Mouse (Mus musculus): ENCODE measurements around the gene Mrpl53. TPM values are rescaled to one million over a fixed set of nuclear protein-coding genes. Genes with fewer than 3 reads are reported as not detected.

Mrpl53 gene
- total RNA-seq, 1 experiment from 2014 or later = 8.8 TPM

DNA sequence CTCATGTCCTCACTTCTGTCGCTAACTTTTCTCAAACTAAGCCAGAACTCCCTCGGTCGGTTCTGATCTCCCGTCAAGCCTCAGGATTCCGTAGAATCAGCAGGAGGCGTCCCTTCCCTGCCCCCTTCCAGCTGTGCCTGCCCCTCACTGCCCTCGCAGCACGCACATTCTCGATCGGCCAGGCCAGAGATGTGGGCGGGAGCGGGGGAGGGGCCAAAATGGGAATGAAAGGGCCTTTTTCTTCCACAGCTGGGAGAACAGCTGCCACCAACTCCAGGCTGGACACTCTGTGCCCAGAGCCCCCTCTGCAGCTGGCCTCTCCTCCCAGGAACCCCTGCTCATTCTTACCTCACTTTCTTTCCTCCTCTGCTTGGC lies 28.7 kb downstream of the Mrpl53 start:
- ATAC-seq (ENCODE audit: extremely low read depth, insufficient number of reproducible peaks, low FRiP score, poor library complexity, severe bottlenecking) = no peak

DNA sequence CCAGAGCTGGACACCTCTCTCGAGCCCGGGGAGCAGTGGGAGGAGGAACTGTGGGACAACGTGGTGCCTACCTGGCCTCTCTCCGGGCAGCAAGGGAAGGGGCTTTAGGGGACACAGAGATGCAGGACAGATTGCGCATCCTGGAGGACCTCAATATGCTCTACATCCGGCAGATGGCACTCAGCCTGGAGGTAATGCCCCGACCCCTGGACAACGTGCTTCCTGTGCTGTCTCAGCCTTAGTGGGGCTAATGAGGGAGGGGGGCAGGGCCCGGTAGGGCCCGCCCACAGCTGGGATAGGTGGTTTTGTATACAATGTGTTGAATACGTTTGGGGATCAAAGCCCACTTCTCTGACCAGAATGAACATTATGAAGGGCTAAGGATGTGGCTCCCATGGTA lies 29.2 kb downstream of the Mrpl53 start:
- no peak for ATAC-seq (ENCODE audit: extremely low read depth, insufficient number of reproducible peaks, low FRiP score, poor library complexity, severe bottlenecking)

DNA sequence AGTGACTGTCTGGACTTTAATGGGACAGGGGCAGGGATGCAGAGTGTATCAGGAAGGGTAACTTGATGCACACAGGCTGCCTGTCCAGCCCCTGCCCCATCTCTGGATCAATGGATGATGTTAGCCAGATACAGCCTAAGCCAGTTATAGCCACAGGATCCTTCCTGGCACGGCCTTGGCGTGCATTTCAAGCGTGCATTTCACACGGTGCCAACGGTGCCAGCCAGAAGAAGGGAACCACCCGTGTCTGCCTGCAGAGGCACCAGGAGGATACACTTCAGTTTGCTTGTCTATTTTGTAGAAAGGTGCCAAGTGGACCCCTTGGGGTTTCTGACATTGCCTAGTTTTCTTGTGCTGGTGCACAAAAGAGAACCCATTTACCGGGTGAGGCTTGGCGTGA lies 31.2 kb downstream of the Mrpl53 start:
- no peak for ATAC-seq (ENCODE audit: extremely low read depth, insufficient number of reproducible peaks, low FRiP score, poor library complexity, severe bottlenecking)

DNA sequence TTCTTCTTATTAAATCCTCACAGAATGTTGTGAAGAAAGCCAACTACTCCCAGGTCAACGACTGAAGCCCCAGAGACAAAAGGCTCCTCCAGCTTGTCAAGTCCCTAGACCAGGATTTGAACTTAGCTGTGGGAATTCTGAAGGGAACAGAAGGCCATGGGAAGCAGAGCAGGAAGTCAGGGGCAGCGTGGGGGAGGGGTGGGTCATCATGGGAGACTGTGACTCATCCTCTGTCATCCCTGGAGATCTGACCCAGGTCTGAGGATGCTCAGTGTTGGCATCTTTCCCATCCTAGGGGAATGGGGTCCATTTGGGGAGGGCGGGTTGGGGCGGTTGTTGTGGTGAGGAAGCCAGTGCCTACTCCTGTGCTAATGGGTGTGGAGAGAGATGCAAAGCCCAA lies 32.8 kb downstream of the Mrpl53 start:
- ATAC-seq (ENCODE audit: extremely low read depth, insufficient number of reproducible peaks, low FRiP score, poor library complexity, severe bottlenecking) = no peak

DNA sequence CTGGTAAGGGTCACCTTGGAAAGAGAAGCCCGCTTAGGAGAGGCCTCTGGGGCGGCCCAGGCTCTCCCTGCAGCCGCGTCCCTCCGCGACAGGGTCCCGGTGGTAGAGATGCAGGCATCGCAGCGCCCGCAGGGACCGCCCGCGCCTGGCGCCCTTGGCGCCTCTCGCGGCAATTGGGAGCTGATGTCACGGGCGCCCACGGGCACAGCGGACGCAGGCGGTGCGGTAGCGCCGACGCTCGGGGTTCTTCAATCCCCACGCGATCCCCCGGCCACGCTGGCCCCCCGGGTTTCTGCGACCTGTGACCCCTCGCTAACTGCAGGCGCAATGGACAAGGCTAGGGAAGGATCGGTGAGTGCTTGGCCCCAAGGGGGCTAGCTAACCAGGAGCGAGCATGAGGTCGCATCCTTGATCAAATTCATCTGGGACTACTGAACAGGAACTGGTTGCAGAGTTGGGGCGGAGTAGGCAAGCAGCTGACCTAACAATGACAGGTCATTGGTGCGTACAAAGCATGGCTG lies 33.4 kb downstream of the Mrpl53 start:
- ATAC-seq (ENCODE audit: extremely low read depth, insufficient number of reproducible peaks, low FRiP score, poor library complexity, severe bottlenecking) = no peak

DNA sequence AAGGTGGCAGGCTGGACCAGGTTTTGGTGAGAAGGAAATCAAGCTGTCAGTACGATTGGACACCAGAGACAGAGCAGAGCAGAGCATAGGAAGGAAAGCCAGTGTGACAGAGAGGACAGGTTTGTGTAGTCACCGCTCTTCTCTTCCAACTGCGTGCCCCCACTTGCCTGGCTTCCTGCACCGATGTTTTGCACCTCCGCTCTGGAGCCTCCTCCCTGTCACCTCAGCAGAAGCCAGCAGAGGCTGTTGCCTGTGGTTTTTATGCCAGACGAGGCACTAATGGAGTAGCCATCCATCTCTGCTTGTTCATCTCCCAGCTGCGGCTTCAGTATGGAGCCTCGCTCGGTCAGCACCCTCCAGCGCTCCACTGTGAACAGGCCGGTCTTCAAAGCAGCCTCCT lies 34.0 kb downstream of the Mrpl53 start:
- ATAC-seq (ENCODE audit: extremely low read depth, insufficient number of reproducible peaks, low FRiP score, poor library complexity, severe bottlenecking) = no peak

- no peak for ATAC-seq (ENCODE audit: extremely low read depth, insufficient number of reproducible peaks, low FRiP score, poor library complexity, severe bottlenecking)
Measured at GRCm38 (mm10) chr6:83145209-83145608, 36.4 kb downstream of the Mrpl53 start.

DNA sequence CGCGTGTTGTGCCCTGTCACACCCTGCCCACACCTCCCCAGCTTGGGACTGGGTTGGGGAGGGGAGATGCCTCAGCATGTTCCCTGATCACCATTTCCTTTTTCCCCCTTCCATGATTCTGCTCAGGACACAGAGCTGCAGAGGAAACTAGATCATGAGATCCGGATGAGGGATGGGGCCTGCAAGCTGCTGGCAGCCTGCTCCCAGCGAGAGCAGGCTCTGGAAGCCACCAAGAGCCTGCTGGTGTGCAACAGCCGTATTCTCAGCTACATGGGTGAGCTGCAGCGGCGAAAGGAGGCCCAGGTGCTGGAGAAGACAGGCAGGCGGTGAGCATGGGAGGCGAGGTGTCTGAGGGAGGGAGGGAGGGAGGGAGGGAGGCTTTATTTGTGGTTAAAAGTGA lies 37.0 kb downstream of the Mrpl53 start:
- ATAC-seq (ENCODE audit: extremely low read depth, insufficient number of reproducible peaks, low FRiP score, poor library complexity, severe bottlenecking) = no peak

DNA sequence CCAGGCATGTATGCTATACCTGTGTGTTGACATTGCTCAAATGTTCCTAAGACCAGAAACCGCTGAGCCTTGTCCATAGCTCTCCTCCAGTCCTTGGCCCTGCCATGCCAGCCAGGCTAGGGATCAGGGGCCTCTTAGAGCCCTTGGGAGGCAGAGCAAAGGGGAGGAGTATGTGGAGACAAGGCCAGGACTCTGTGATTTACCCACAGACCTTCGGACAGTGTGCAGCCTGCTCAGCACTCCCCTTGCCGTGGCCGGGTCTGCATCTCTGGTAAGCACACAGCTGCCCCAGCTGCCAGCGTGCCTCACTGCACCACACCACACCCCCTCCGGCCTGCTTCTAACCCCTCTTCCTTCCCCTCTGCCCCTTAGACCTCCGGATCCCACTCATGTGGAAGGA lies 38.4 kb downstream of the Mrpl53 start:
- no peak for ATAC-seq (ENCODE audit: extremely low read depth, insufficient number of reproducible peaks, low FRiP score, poor library complexity, severe bottlenecking)

- ATAC-seq (ENCODE audit: extremely low read depth, insufficient number of reproducible peaks, low FRiP score, poor library complexity, severe bottlenecking) = no peak
Measured at GRCm38 (mm10) chr6:83151721-83152120, 42.9 kb downstream of the Mrpl53 start.

DNA sequence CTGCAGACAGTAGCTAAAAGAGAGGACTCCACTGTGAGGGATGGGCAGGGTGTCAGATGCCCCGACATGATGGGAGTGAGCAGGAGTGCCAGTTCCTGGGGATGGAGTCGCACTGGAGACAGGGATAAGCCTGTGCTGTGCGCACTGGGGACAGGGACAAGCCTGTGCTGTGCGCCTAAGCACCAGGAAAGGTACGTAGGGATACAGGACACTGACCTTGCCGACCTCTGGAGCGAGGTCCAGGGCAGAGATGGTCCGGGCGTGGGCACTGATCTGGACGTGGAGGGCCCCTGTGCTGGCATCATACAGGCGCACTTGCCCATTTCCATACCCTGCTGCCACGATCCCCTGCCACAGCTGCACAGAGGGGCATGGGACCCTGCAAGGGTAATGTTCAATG lies 44.2 kb downstream of the Mrpl53 start:
- no peak for ATAC-seq (ENCODE audit: extremely low read depth, insufficient number of reproducible peaks, low FRiP score, poor library complexity, severe bottlenecking)

DNA sequence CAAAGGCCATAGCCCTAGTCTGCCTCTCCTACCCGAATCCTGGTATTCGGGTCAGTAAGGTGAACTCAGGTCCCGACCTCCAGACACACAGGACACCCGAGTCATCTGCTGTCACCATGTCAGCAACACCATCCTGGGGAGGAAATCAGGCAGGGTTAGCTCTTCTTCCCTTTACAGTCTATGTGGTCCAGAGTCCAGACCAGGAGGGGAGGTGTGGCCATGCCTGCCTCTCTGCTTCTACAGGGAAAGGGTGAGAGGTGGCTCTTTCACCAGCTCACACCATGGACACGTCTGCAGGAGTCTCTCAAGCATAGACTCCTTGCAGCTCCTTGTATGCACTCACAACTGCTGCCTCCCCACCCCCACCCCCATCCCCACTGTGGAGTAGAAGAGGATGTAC lies 44.6 kb downstream of the Mrpl53 start:
- ATAC-seq (ENCODE audit: extremely low read depth, insufficient number of reproducible peaks, low FRiP score, poor library complexity, severe bottlenecking) = no peak

GRCm38 (mm10) chr6:83155552-83156238 lies 46.9 kb downstream of the Mrpl53 start:
- no peak for ATAC-seq (ENCODE audit: extremely low read depth, insufficient number of reproducible peaks, low FRiP score, poor library complexity, severe bottlenecking)

GRCm38 (mm10) chr6:83156259-83156684 lies 47.4 kb downstream of the Mrpl53 start, which contains the start of the genes Wdr54 and 1700003E16Rik:
TSS of gene Wdr54 (minus strand) at chr6:83156397.
TSS of gene 1700003E16Rik (plus strand) at chr6:83156404.
- peak; percentile 40 for ATAC-seq (ENCODE audit: extremely low read depth, insufficient number of reproducible peaks, low FRiP score, poor library complexity, severe bottlenecking)

- ATAC-seq (ENCODE audit: extremely low read depth, insufficient number of reproducible peaks, low FRiP score, poor library complexity, severe bottlenecking) = peak; percentile 51; the same call in 1 of the 2 replicates
Measured at GRCm38 (mm10) chr6:83159456-83159855, 50.6 kb downstream of the Mrpl53 start.

Other genes starting within 250 kb of the Mrpl53 start
- gene Sema4f, start 169.3 kb upstream of the Mrpl53 start, total RNA-seq (2017) = 0.58 and 1.5 TPM in 2 replicates
- gene M1ap, start 162.1 kb upstream of the Mrpl53 start, total RNA-seq (2017) = 1.1 and 2.1 TPM in 2 replicates
- gene Dok1, start 75.6 kb upstream of the Mrpl53 start, total RNA-seq (2017) = 20.7 and 25.4 TPM in 2 replicates
- 0.47 and 0.74 TPM in 2 replicates for gene Loxl3, start 74.9 kb upstream of the Mrpl53 start, total RNA-seq (2017)
- gene Aup1, start 54.5 kb upstream of the Mrpl53 start, total RNA-seq (2017) = 221 and 242 TPM in 2 replicates
- gene Htra2, start 53.8 kb upstream of the Mrpl53 start, total RNA-seq (2017) = 33.3 and 36.1 TPM in 2 replicates
- gene Dqx1, start 51.2 kb upstream of the Mrpl53 start, total RNA-seq (2017) = 2.5 and 4.3 TPM in 2 replicates
- not detected in 2 replicates for gene Tlx2, start 38.7 kb upstream of the Mrpl53 start, total RNA-seq (2017)
- gene Pcgf1, start 31.2 kb upstream of the Mrpl53 start, total RNA-seq (2017) = 9.5 and 15.0 TPM in 2 replicates
- gene Lbx2, start 22.7 kb upstream of the Mrpl53 start, total RNA-seq (2017) = not detected in 2 replicates
- 8.6 and 11.9 TPM in 2 replicates for gene Ccdc142, start 7.4 kb upstream of the Mrpl53 start, total RNA-seq (2017)
- 6.6 and 7.6 TPM in 2 replicates for gene Gm42688, start 7.4 kb upstream of the Mrpl53 start, total RNA-seq (2017)
- 36.2 and 36.5 TPM in 2 replicates for gene Mogs, start 6.5 kb downstream of the Mrpl53 start, total RNA-seq (2017)
- 79.6 and 83.8 TPM in 2 replicates for gene Wbp1, start 12.5 kb downstream of the Mrpl53 start, total RNA-seq (2017)
- 52.8 and 57.5 TPM in 2 replicates for gene Ino80b, start 16.4 kb downstream of the Mrpl53 start, total RNA-seq (2017)
- not detected in 2 replicates for gene Rtkn, start 26.4 kb downstream of the Mrpl53 start, total RNA-seq (2017)
- gene Wdr54, start 47.4 kb downstream of the Mrpl53 start, total RNA-seq (2017) = 0.49 TPM in 1 of 2 replicates, not detected in the other
- gene 1700003E16Rik, start 47.4 kb downstream of the Mrpl53 start, total RNA-seq (2017) = not detected in 2 replicates
- 80.4 and 83.4 TPM in 2 replicates for gene Dctn1, start 56.9 kb downstream of the Mrpl53 start, total RNA-seq (2017)
- gene Slc4a5, start 110.8 kb downstream of the Mrpl53 start, total RNA-seq (2017) = not detected in 2 replicates
- gene Mthfd2, start 216.9 kb downstream of the Mrpl53 start, total RNA-seq (2017) = 8.4 and 10.6 TPM in 2 replicates
- gene Mob1a, start 217.0 kb downstream of the Mrpl53 start, total RNA-seq (2017) = 245 and 270 TPM in 2 replicates
- gene Bola3, start 240.1 kb downstream of the Mrpl53 start, total RNA-seq (2017) = 24.7 and 25.7 TPM in 2 replicates